Mouse (Mus musculus): ENCODE results near the gene Slc25a13.

GRCm38 (mm10) chr6:6199138-6199870, 17.7 kb downstream of the Slc25a13 start:
- TF ChIP-seq POLR2A (IDR thresholded peaks at IDR 0.05; ENCODE audit: low read depth, low read length) (no peak), CTCF (IDR thresholded peaks at IDR 0.05; ENCODE audit: extremely low read depth, insufficient read length, insufficient replicate concordance, low read depth, low read length) (no peak)

Data from small intestine, adult 2 months (tissue).